Mouse (Mus musculus) CD4-positive, CD25-positive, alpha-beta regulatory T cell, adult 4 months (primary cell): ENCODE data around the gene Cep152. TPM values are rescaled to one million over a fixed set of nuclear protein-coding genes. Genes with fewer than 3 reads are reported as not detected.

Source experiments
- ATAC-seq: one replicate; pipeline ENCODE4 v1.8.0; 2017
- polyA plus RNA-seq, 2 experiments: library from polyadenylated mRNA; unstranded; fragments of 100-300 nt; shearing (Covaris generic); gene quantifications; one replicate each; pipeline ENCODE4 v1.2.1; 2017

Cep152 gene
- polyA plus RNA-seq, 2 experiments from 2014 or later: 6.0 TPM

DNA sequence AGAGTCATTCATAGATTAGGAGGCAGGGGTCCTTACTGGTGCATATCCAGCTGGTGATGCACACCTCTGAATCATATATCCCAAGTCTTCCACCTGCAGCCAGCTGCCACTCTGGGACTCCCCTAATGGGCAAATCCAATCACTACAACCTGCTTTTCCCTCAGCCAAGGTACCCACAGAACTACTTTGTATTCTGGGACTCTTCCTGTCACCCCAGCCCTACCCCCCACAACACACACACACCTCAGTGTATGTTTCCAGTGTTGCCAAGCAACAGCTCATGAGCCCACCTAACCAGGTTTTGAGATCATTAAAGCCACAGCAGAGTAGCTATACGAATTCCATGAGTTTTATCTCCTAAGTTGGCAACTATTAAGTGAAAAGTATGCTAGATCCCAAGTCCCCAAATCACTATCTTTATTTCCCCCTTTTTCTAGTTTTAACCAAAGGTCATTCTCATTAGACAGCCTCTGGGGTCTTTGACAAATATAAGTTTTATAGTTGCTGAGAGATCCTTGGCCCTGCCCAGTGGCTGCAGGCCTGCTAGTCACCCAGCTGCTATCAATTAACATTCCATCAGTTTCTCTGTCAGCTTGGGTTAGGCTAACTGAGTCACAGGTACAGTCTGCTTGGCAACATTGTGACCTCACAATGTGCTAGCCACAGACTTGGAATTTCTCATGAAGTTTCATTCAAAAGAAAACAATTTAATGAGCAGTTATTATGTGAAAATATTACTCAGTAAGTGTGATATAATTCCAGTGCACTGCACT is 75.9 kb downstream of the Cep152 start:
- ATAC-seq: no peak

DNA sequence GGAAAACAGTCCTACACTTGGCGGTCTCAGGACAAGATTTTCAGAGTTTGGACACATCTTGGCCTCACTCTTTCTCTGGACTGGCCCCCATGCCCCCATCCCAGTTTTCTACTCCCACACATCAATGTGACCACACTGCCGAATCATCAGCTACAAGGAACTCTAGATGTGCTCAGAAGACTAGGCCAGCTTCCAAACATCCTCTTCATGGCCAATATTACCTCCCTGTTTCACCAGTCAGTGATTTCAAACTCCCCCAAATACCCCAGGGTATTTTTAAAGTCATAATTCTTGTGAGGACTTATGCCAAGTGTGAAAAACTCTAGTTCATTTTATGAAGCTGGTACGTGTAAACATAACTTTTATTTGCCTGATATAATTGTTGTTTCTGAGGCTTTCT is 79.9 kb downstream of the Cep152 start:
- no peak for ATAC-seq

DNA sequence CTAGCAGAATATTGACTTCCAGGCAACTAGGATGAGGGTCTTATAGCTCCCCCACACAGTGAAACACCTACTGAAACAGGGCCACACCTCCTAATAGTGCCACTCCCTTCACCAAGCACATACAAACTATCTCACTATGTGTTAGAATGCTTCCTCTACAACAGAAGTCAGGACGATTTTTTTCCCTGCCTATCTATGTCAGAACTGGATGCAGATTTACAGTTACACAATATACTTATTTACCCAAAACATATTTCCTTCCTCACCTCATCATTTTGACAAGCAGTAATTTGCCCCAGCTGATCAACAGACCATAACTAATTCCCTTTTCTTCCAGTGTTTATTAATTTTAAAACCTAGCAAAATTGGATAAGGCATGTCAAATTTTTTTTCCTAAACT is 81.3 kb downstream of the Cep152 start:
- ATAC-seq: no peak

DNA sequence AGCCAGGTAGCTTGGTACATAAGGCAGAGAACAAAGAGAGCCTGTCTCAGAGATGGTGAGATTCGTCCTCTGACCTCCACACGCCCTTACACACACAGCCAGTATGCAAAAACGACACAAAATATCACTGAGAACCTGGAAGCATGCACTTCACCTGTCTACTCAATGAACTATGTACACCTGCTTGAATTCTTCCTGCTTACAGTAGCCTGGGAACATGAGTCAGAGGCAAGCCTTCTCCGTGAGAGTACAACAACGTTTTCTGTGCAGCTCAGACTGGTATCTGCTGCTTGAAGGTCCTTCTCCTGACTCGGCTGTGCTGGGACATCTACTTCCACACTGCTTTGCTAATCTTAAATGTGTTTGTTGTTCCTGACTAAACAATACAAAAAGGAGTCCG is 83.5 kb downstream of the Cep152 start:
- ATAC-seq: no peak

DNA sequence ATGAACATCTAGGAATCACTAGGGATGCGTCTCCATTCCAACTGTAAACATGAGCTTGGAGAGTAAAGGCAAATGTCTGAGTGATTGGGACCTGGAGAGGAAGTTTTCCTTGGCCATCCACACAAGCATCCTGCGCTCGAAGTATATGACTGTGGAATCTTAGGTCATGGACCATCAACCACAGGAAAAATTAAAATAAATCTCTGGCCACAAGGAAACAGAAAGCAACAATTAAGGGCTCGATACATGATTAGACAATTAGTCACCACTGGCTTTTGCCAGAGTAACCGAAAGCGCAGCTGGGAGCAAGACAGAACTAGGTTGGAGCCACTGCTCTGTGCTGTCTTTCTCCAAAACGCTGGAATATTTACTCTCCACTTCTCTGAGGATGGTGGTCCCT is 84.3 kb downstream of the Cep152 start:
- no peak for ATAC-seq

DNA sequence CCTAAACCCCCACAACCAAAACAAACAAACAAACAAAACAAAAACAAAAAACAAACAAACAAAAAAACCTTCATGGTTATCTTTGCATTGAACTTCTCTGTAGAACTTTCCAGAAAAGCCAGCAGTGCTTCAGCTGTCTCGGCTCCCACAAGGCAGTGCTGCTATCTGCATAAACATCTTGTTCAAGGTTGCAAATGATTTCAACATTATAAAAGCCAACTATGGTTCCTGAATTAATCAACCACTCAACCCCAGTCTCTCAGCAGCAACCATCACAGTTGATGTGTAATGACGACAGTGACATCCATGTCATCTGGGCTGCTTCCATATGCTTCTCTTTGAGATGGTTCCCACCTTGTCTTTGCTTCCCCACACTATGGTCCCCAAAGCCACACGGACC is 85.3 kb downstream of the Cep152 start:
- ATAC-seq: no peak

DNA sequence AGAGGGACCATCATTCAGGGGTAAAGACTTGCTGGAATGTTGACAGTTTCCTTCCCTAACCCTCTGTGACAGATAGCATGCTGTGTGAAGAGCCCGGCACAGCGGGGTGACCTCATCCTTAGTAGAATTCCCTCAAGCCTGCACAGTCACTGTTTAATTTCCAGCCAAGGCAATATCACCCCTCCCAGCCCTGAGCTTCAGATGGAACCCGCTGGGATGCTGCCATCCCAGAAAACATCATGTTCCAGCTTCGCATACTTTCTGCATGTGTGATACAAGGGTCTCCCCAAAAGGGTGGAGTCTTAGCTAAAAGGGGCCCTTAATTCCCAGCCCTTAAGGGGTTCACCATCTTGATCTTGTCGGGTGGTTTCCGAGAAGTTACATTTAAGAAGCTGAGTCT is 94.2 kb downstream of the Cep152 start:
- ATAC-seq: no peak

DNA sequence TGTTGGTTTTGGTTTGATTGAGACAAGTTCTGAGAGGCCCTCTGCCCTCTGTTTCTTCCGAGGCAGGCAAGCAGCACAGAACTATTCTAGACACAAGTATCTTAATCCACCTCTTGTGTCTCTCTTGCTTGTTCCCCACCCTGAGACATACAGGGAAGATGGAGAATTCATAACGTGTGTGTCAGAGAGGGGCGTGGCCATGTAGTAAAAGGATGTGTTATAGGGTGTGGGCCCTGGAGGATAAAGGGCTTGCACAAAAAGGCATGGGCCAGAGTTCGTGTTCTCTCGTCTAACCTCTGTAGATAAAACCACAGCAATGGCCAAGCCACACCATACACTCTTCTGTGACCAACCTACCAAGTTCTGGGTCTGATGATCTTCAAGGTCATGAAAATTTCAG is 98.3 kb downstream of the Cep152 start:
- no peak for ATAC-seq

DNA sequence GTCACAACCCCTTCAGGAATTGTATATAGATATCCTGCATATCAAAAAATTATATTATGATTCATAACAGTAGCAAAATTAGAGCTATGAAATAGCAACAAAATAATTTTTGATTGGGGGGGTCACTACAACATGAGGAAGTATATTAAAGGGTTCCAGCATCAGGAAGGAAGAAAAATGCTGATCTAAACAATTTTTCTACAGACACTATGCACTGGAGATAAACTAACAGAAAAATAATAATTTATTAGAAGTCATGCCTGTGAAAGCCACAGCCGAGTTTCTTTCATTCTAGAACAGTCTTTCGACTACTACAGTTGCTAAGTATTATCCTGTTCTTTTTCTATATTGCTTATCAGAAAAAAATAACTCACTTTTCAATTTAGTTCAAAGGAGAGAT is 99.4 kb downstream of the Cep152 start:
- no peak for ATAC-seq

DNA sequence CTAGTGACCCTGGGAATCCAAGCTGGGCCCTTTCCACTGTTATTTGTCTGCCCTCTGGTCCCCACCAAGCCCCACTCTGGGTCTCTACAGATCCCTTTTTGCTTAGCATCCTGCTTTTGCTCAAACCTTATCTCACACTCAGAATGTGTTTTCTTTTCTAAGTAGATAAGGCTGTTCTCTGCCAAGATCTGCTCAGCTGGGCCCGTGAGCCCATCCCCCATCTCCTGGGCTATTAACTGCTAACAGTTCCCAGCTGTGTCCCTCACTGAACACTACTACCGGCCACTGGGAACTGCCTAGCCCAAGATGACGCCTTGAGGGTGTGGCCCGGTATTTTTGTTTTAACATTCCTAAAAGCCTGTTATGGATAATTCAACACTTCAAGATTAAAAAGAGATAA is 108.3 kb downstream of the Cep152 start:
- ATAC-seq: no peak

DNA sequence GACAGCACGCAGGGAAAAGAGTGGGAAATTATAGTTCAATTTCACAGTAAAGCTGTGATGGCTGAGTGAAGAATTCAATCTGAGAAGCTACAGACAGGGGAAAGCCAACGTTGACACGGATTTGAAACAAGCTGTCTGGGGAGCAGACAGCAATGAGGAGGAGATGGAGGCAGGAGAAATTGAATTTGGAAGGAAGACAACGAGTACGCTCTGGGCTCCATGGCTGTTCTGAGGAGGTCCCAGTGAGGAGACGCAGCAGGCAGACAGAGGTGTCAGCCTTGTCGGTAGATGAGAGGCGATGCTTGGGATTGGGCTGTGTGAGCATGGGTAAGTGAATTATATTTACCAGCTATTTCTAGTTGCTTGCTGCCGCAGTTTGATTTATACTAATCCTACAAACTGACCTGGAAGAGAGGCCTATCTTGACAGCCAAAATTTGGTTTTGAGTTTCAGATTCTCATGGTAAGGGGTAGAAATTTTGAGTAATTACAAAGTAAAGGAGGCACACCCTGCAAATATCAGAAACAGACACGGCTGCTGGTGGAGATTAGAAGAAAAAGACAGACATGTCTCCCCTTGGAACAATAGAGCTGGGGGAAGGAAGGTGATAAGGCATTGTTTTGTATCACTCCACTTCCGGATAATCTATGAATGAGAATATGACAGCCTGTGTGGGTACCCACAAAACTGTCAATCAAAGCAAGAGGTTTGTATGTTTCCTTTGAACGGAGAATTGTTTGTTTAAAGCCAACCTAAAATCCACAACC is 109.4 kb downstream of the Cep152 start:
- ATAC-seq: no peak

DNA sequence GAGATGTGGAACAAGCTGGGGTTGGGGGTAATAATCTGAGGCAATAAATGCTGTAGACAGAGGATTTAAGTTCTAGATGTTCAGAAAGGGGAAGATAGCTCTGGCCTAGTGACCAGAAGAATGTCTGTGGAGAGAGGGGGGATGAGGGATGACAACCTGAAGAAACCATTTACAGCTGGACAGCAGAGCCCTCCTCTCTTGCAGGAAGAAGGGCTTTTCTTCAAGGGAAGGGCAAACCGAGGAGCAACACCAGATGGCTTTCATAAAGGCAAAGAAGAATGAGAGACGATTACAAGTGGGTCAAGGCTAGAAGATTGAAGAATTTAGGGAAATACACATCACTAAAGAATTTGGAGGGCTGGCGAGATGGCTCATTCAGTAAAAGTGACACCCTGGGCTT is 110.5 kb downstream of the Cep152 start:
- ATAC-seq: no peak

Other genes starting within 250 kb of the Cep152 start
- gene Gm9913, start 120.0 kb downstream of the Cep152 start, polyA plus RNA-seq: not detected
- not detected for gene Fbn1, start 117.1 kb downstream of the Cep152 start, polyA plus RNA-seq
- gene Eid1, start 48.0 kb upstream of the Cep152 start, polyA plus RNA-seq: 1 to 10 TPM; 4.5 to 7.5 TPM
- gene Shc4, start 99.0 kb upstream of the Cep152 start, polyA plus RNA-seq: not detected
- gene Secisbp2l, start 157.8 kb upstream of the Cep152 start, polyA plus RNA-seq: 10 to 100 TPM; 24.2 to 24.5 TPM
- 10 to 100 TPM; 70.4 to 82.4 TPM for gene Galk2, start 234.0 kb upstream of the Cep152 start, polyA plus RNA-seq
- 10 to 100 TPM; 74.9 to 79.6 TPM for gene Cops2, start 234.0 kb upstream of the Cep152 start, polyA plus RNA-seq